8 mouse cellular contexts compared by ENCODE assay signal in genomic region chr11:28693303-28693702, GRCm38 (mm10).
DNase-seq lines count a peak whose midpoint lies in the region; ATAC-seq and TF ChIP-seq lines count a peak whose summit lies in the region.

No protein-coding gene starts in this region.

- peaks cover 27% of the 10 kb centered on the region for H3K4me1 ChIP-seq in heart, postnatal 0 days (ENCODE audit: control insufficient read depth, insufficient read depth)
- 0 out of 2 replicates have a peak, but pooled peaks cover 3% of the 10 kb centered on the region for H3K4me1 ChIP-seq in midbrain, postnatal 0 days (ENCODE audit: insufficient read depth, low read length)
- H3K4me1 ChIP-seq in midbrain, embryonic 13.5 days (replicated peaks) = peaks cover 7% of the 10 kb centered on the region; the same call in 1 of the 2 replicates
- no peaks in the 10 kb centered on the region for H3K4me1 ChIP-seq in limb, embryonic 15.5 days

- intact Hi-C loops in heart, postnatal 14 days (cut with DNase I) = loop anchor here (5.0 kb wide), 1 partner anchor 81 kb away; no protein-coding TSS in a partner anchor

- H3K9ac ChIP-seq in heart, postnatal 0 days (replicated peaks; ENCODE audit: low read depth, low read length) = no peak overlapping the region
- no peak overlapping the region for H3K9ac ChIP-seq in midbrain, postnatal 0 days (replicated peaks; ENCODE audit: low read length, poor library complexity, severe bottlenecking)
- H3K9ac ChIP-seq in midbrain, embryonic 13.5 days (replicated peaks) = no peak overlapping the region
- H3K9ac ChIP-seq in limb, embryonic 15.5 days = no peak overlapping the region

- no peak overlapping the region for H3K4me3 ChIP-seq in heart, postnatal 0 days (ENCODE audit: low read depth, low read length)
- no peak overlapping the region for H3K4me3 ChIP-seq in midbrain, postnatal 0 days (ENCODE audit: low read depth, low read length)
- H3K4me3 ChIP-seq in midbrain, embryonic 13.5 days (replicated peaks) = no peak overlapping the region
- H3K4me3 ChIP-seq in limb, embryonic 15.5 days = no peak overlapping the region

- no peak for ATAC-seq in heart, postnatal 0 days (ENCODE audit: insufficient read depth, low read depth)
- peak; percentile 31; the same call in 1 of the 2 replicates for ATAC-seq in midbrain, postnatal 0 days (ENCODE audit: low FRiP score)
- no peak for ATAC-seq in midbrain, embryonic 13.5 days
- ATAC-seq in limb, embryonic 15.5 days (ENCODE audit: insufficient number of reproducible peaks, low FRiP score, low TSS enrichment, low read depth) = no peak
- ATAC-seq in erythroblast, adult 5-6 weeks (replicated peaks; ENCODE audit: low FRiP score, poor library complexity, severe bottlenecking) = no peak

- DNase-seq in cerebellum, postnatal 10 days = peak; percentile 62 to 67
- DNase-seq in cerebellum, adult 18-20 months = no peak
- DNase-seq in heart, postnatal 0 days (ENCODE audit: low spot score) = no peak
- no peak for DNase-seq in heart, postnatal 14 days
- DNase-seq in midbrain, postnatal 0 days (ENCODE audit: low spot score) = peak; percentile 73

- H3K9me3 ChIP-seq in heart, postnatal 0 days (replicated peaks; ENCODE audit: control insufficient read depth, low read length) = no peaks in the 10 kb centered on the region
- H3K9me3 ChIP-seq in midbrain, postnatal 0 days (ENCODE audit: low read length) = no peaks in the 10 kb centered on the region
- H3K9me3 ChIP-seq in midbrain, embryonic 13.5 days = no peaks in the 10 kb centered on the region
- no peaks in the 10 kb centered on the region for H3K9me3 ChIP-seq in limb, embryonic 15.5 days

- 19% methylated on average over 1 of the region's 1 CpGs for WGBS in heart, postnatal 0 days
- WGBS in midbrain, postnatal 0 days = 68% methylated on average over 1 of the region's 1 CpGs
- 73% methylated on average over 1 of the region's 1 CpGs for WGBS in midbrain, embryonic 13.5 days
- 7% methylated on average over 1 of the region's 1 CpGs for WGBS in limb, embryonic 15.5 days

- no peak for TF ChIP-seq CTCF in heart, postnatal 0 days (IDR thresholded peaks at IDR 0.05; ENCODE audit: low read depth)
- no peak for TF ChIP-seq CTCF in midbrain, postnatal 0 days (IDR thresholded peaks at IDR 0.05)

- no peak for TF ChIP-seq EP300 in heart, postnatal 0 days (IDR thresholded peaks at IDR 0.05; ENCODE audit: low read depth)

- no peak overlapping the region for H3K4me2 ChIP-seq in heart, postnatal 0 days (ENCODE audit: low read depth, low read length)
- no peak overlapping the region for H3K4me2 ChIP-seq in midbrain, postnatal 0 days (ENCODE audit: low read depth, low read length, poor library complexity, severe bottlenecking)
- H3K4me2 ChIP-seq in midbrain, embryonic 13.5 days (replicated peaks) = no peak overlapping the region
- H3K4me2 ChIP-seq in limb, embryonic 15.5 days = no peak overlapping the region

- peak overlapping the region; percentile 11; the same call in 1 of the 2 replicates for H3K27ac ChIP-seq in heart, postnatal 0 days (ENCODE audit: low read depth)
- H3K27ac ChIP-seq in midbrain, postnatal 0 days (ENCODE audit: low read depth, low read length) = no peak overlapping the region; the same call in 1 of the 2 replicates
- no peak overlapping the region for H3K27ac ChIP-seq in midbrain, embryonic 13.5 days
- H3K27ac ChIP-seq in limb, embryonic 15.5 days = peak overlapping the region; percentile 55; the same call in 1 of the 2 replicates

- H3K27me3 ChIP-seq in heart, postnatal 0 days (ENCODE audit: control insufficient read depth, insufficient read depth, low read length) = no peaks in the 10 kb centered on the region
- no peaks in the 10 kb centered on the region for H3K27me3 ChIP-seq in midbrain, postnatal 0 days (ENCODE audit: insufficient read depth, low read length)
- H3K27me3 ChIP-seq in midbrain, embryonic 13.5 days = no peaks in the 10 kb centered on the region
- H3K27me3 ChIP-seq in limb, embryonic 15.5 days = no peaks in the 10 kb centered on the region

- no peaks in the 10 kb centered on the region for H3K36me3 ChIP-seq in heart, postnatal 0 days (replicated peaks; ENCODE audit: control insufficient read depth, insufficient read depth, low read length)
- no peaks in the 10 kb centered on the region for H3K36me3 ChIP-seq in midbrain, postnatal 0 days (ENCODE audit: insufficient read depth, low read length)
- no peaks in the 10 kb centered on the region for H3K36me3 ChIP-seq in midbrain, embryonic 13.5 days
- no peaks in the 10 kb centered on the region for H3K36me3 ChIP-seq in limb, embryonic 15.5 days

Comparison
In these comparisons a context has a peak if more than half of its experiments do, and no peak if none do; other contexts are left out.
1. DNase-seq: peak in cerebellum, postnatal 10 days (2 of 2) and midbrain, postnatal 0 days (single experiment); none in cerebellum, adult 18-20 months (0 of 2), heart, postnatal 0 days (single experiment) and heart, postnatal 14 days (0 of 2).
2. H3K27ac ChIP-seq: peak in heart, postnatal 0 days (single experiment) and limb, embryonic 15.5 days (single experiment); none in midbrain, postnatal 0 days (single experiment) and midbrain, embryonic 13.5 days (single experiment).